In genomic region chr1:89525825-89526224, GRCm38 (mm10) we compare ENCODE assay signal across 8 mouse cellular contexts.
DNase-seq lines count a peak whose midpoint lies in the region; ATAC-seq and TF ChIP-seq lines count a peak whose summit lies in the region.

No protein-coding gene starts in this region.

- H3K27ac ChIP-seq in hindbrain, embryonic 11.5 days (ENCODE audit: low read depth, low read length) = no peak overlapping the region
- no peak overlapping the region for H3K27ac ChIP-seq in hindbrain, embryonic 10.5 days
- H3K27ac ChIP-seq in embryonic facial prominence, embryonic 11.5 days (replicated peaks; ENCODE audit: low read depth, low read length) = no peak overlapping the region
- H3K27ac ChIP-seq in intestine, postnatal 0 days (ENCODE audit: low read depth, low read length) = no peak overlapping the region

- 57% methylated on average over 13 of the region's 13 CpGs for WGBS in hindbrain, embryonic 11.5 days
- 51% methylated on average over 13 of the region's 13 CpGs for WGBS in hindbrain, embryonic 10.5 days
- 46% methylated on average over 13 of the region's 13 CpGs for WGBS in embryonic facial prominence, embryonic 11.5 days
- 32% methylated on average over 13 of the region's 13 CpGs for WGBS in intestine, postnatal 0 days

- ATAC-seq in hindbrain, embryonic 11.5 days (ENCODE audit: low FRiP score) = peak; percentile 41; the same call in 1 of the 2 replicates
- no peak for ATAC-seq in embryonic facial prominence, embryonic 11.5 days (replicated peaks; ENCODE audit: insufficient number of reproducible peaks, low FRiP score, low TSS enrichment, low read depth)
- no peak for ATAC-seq in intestine, postnatal 0 days

- no peaks in the 10 kb centered on the region for H3K9me3 ChIP-seq in hindbrain, embryonic 11.5 days (ENCODE audit: control insufficient read depth, low read length)
- no peaks in the 10 kb centered on the region for H3K9me3 ChIP-seq in hindbrain, embryonic 10.5 days
- H3K9me3 ChIP-seq in embryonic facial prominence, embryonic 11.5 days (replicated peaks; ENCODE audit: control insufficient read depth, low read length) = no peaks in the 10 kb centered on the region
- no peaks in the 10 kb centered on the region for H3K9me3 ChIP-seq in intestine, postnatal 0 days (ENCODE audit: control insufficient read depth)

- intact Hi-C loops in left cerebral cortex, postnatal 4 days (cut with DNase I) = loop anchor here (2.0 to 10.0 kb wide), 2 partner anchors 89 to 291 kb away; no protein-coding TSS in a partner anchor

- H3K36me3 ChIP-seq in hindbrain, embryonic 11.5 days (ENCODE audit: control insufficient read depth, insufficient read depth, low read length) = no peaks in the 10 kb centered on the region
- no peaks in the 10 kb centered on the region for H3K36me3 ChIP-seq in hindbrain, embryonic 10.5 days
- H3K36me3 ChIP-seq in embryonic facial prominence, embryonic 11.5 days (replicated peaks; ENCODE audit: control insufficient read depth, insufficient read depth, low read depth, low read length) = no peaks in the 10 kb centered on the region
- H3K36me3 ChIP-seq in intestine, postnatal 0 days (ENCODE audit: control insufficient read depth, insufficient read depth) = no peaks in the 10 kb centered on the region

- no peak for DNase-seq in hindbrain, embryonic 11.5 days (ENCODE audit: low spot score)
- DNase-seq in hindbrain, embryonic 10.5 days (ENCODE audit: low spot score) = no peak
- peak; percentile 36 for DNase-seq in WW6 (ENCODE audit: low read depth, low spot score)
- DNase-seq in embryonic facial prominence, embryonic 11.5 days (ENCODE audit: low spot score) = peak; percentile 77
- peak; percentile 69 for DNase-seq in left cerebral cortex, postnatal 4 days
- peak; percentile 70 for DNase-seq in retina, postnatal 1 day
- DNase-seq in urinary bladder, adult 2 months (ENCODE audit: low spot score) = no peak

- H3K9ac ChIP-seq in hindbrain, embryonic 11.5 days (ENCODE audit: low read depth, low read length) = no peak overlapping the region
- no peak overlapping the region for H3K9ac ChIP-seq in embryonic facial prominence, embryonic 11.5 days (replicated peaks; ENCODE audit: low read length)
- no peak overlapping the region for H3K9ac ChIP-seq in intestine, postnatal 0 days (ENCODE audit: low read depth, low read length)

- TF ChIP-seq CTCF in intestine, postnatal 0 days (IDR thresholded peaks at IDR 0.05; ENCODE audit: low read depth) = peak; percentile 91

- H3K4me1 ChIP-seq in hindbrain, embryonic 11.5 days (replicated peaks; ENCODE audit: control insufficient read depth, insufficient read depth, low read length) = peaks cover 15% of the 10 kb centered on the region
- peaks cover 64% of the 10 kb centered on the region for H3K4me1 ChIP-seq in hindbrain, embryonic 10.5 days (replicated peaks)
- peaks cover 2% of the 10 kb centered on the region; the same call in 1 of the 2 replicates for H3K4me1 ChIP-seq in embryonic facial prominence, embryonic 11.5 days (ENCODE audit: control insufficient read depth, insufficient read depth, low read length)
- H3K4me1 ChIP-seq in intestine, postnatal 0 days (replicated peaks; ENCODE audit: control insufficient read depth, insufficient read depth, low read length) = no peaks in the 10 kb centered on the region

- H3K4me2 ChIP-seq in hindbrain, embryonic 11.5 days (replicated peaks; ENCODE audit: low read depth, low read length) = no peak overlapping the region
- H3K4me2 ChIP-seq in embryonic facial prominence, embryonic 11.5 days (ENCODE audit: low read depth, low read length) = no peak overlapping the region
- H3K4me2 ChIP-seq in intestine, postnatal 0 days (replicated peaks; ENCODE audit: low read depth) = no peak overlapping the region

- H3K27me3 ChIP-seq in hindbrain, embryonic 11.5 days (ENCODE audit: control insufficient read depth, insufficient read depth, low read length) = no peaks in the 10 kb centered on the region
- H3K27me3 ChIP-seq in hindbrain, embryonic 10.5 days (ENCODE audit: insufficient read depth, poor library complexity, severe bottlenecking) = peaks cover 4% of the 10 kb centered on the region
- H3K27me3 ChIP-seq in embryonic facial prominence, embryonic 11.5 days (ENCODE audit: control insufficient read depth, insufficient read depth, low read length) = no peaks in the 10 kb centered on the region
- H3K27me3 ChIP-seq in intestine, postnatal 0 days (replicated peaks; ENCODE audit: control insufficient read depth, insufficient read depth, low read length) = no peaks in the 10 kb centered on the region

- H3K4me3 ChIP-seq in hindbrain, embryonic 11.5 days (ENCODE audit: low read depth, low read length) = no peak overlapping the region
- H3K4me3 ChIP-seq in hindbrain, embryonic 10.5 days = no peak overlapping the region
- H3K4me3 ChIP-seq in embryonic facial prominence, embryonic 11.5 days (ENCODE audit: low read depth, low read length) = no peak overlapping the region
- no peak overlapping the region for H3K4me3 ChIP-seq in intestine, postnatal 0 days (ENCODE audit: low read depth, low read length)

Comparison
In these comparisons a context has a peak if more than half of its experiments do, and no peak if none do; other contexts are left out.
1. DNase-seq: peak in WW6 (single experiment), embryonic facial prominence, embryonic 11.5 days (single experiment), left cerebral cortex, postnatal 4 days (single experiment) and retina, postnatal 1 day (single experiment); none in hindbrain, embryonic 11.5 days (single experiment), hindbrain, embryonic 10.5 days (single experiment) and urinary bladder, adult 2 months (single experiment).